Mouse (Mus musculus) adrenal gland, postnatal 36 days (tissue): ENCODE results near the gene Pdcd11. TPM values are rescaled to one million over a fixed set of nuclear protein-coding genes. Genes with fewer than 3 reads are reported as not detected.
"Not testable (repeated sequence)": the region's sequence is repeated elsewhere in the genome, so short reads cannot be mapped to it uniquely, and the experiment has no call there.

ENCODE experiments used
- DNase-seq, 2 experiments: peaks; one replicate each; pipeline ENCODE4 v3.0.0; 2021; ENCODE audit warnings: mixed read lengths in 1 of 2
- total RNA-seq, 2 experiments: library from RNA; stranded (reverse); gene quantifications; 2 replicates each; pipeline ENCODE4 v1.2.3; 2021

Pdcd11 gene
- total RNA-seq, 2 experiments from 2014 or later = 22.1 to 27.9 TPM

DNA sequence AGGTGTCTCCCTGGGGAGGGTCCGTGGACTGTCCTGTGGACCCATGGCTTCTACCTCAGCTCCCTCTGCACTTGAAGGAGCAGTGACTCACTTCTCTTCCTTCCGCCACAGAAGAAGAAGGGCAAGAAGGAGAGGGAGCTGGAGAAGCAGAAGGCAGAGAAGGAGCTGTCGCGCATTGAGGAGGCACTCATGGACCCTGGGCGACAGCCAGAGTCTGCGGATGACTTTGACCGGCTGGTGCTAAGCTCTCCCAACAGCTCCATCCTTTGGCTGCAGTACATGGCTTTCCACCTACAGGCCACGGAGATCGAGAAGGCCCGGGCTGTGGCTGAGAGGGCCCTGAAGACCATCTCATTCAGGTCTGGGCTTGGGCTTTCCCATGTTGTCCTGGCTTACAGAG is 37.6 kb downstream of the Pdcd11 start:
- no peak for DNase-seq

DNA sequence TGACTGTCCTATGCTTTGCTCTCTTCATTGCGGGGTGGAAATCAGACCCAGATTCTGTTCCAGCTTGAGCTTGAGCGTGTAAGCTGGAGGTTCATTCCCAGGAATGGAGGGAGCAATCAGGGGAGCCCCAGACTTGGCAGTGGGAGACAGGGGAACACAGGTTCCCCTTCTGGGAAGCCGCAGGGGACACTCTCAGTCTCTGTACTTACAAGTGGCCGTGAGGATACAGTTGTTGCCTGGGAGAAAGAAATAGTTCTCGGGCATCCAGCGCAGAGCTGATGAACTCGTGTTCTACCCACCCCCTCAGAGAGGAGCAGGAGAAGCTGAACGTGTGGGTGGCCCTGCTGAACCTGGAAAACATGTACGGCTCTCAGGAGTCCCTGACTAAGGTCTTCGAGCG is 38.3 kb downstream of the Pdcd11 start:
- no peak for DNase-seq

DNA sequence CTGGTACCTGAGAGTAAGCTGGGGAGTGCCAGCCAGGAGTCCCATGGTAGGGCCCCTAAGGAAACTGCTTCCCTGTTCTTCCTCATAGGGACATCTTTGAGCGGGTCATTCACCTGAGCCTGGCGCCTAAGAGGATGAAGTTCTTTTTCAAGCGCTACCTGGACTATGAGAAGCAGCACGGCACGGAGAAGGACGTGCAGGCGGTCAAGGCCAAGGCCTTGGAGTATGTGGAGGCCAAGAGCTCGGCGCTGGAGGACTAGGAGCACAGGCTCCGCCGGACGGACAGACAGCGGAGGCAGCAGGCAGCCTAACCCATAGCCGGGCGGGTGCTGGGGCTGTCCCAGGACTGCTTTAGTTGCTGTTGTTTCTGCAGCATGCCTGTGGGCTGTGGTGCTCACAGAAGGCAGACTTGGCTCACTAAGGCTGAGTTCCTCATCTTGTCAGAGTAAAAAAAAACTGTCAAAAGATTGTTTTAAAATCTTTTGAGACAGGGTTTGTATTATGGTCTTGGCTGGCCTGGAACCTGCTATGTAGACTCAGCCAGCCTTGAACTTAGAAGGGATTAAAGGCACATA is 40.1 kb downstream of the Pdcd11 start:
- DNase-seq = peak; percentile 39 to 44

DNA sequence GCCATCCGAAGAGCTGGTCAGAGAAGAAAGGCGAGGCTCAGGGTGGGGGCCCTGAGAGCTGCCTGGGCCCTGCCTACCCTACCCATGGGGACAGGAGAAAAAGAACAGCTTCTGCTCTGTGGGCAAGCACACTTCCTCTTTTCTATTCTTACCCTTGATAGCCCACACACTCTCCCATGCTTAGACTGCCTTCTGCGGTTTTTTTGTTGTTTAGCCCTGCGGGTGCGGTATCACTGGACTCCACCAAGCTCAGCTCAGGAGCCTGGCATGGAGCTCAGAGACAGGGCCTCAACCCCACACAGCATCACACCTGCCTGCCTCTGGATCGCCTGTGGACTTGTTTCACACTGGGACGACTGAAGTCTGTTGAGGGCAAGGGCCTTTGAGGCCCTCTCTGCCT is 42.6 kb downstream of the Pdcd11 start:
- DNase-seq = no peak

DNA sequence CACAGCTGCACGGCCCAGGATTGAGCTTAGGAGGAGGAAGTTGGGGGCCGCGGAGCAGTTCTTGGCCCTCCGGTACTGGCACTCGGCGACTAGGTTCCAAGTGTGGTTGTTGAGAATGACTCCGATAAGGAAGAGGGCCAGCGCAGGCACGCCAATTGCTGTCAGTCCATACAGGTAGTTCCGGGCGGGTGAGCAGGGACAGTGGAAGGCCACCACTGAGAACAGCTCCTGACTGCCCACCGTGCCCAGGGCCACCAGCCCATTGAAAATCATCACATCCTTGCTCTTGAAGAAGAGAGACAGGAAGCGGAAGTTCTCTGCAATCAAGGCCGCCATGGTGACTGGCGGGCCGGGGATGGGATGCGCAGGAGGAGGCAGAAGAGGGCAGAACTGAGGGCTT is 45.0 kb downstream of the Pdcd11 start:
- no peak for DNase-seq

DNA sequence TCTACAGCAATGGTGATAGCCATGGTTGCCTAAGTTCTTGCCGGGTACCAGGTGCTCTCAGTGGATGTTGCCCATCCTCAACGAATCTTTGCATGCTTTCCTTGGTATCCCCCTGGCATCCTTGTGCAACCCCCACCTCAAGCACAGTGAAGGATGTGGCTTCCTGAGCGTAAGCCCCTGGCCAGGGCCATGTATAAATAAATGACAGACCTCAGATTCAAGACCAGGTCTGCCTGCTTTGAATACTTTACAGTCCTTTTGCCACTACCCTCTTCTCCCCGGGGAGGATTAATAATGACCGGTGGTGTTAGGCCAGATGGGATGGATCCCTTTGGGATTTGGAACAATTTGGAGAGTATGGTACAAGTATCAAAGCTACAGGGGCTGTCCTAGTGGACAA is 45.6 kb downstream of the Pdcd11 start:
- DNase-seq = no peak

DNA sequence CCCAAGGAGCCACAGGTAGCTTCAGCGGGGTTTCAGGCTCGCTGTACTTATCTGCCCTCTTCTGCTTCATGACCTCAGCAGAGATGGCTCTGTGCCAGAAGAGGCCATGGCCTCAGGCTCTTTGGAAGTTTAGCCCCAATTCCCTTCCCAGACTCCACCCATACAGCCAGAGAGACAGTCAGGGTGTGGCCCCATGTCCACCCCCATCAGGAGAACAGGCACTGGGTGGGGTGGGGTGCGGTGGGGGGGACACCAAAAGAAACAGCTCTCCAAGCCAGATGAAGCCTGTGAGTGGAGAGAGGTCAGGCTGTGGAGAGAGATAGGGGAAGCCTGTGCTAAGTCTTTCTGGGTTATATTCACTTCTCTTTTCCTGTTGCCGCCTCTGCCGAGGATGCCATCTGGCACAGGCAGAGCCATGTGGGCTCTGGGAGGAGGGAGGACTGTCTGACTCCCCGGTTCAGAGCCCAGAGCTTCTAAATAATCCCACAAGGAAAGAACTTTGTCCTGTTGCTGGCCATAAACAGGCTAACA is 46.5 kb downstream of the Pdcd11 start:
- DNase-seq = peak; percentile 61 to 75

DNA sequence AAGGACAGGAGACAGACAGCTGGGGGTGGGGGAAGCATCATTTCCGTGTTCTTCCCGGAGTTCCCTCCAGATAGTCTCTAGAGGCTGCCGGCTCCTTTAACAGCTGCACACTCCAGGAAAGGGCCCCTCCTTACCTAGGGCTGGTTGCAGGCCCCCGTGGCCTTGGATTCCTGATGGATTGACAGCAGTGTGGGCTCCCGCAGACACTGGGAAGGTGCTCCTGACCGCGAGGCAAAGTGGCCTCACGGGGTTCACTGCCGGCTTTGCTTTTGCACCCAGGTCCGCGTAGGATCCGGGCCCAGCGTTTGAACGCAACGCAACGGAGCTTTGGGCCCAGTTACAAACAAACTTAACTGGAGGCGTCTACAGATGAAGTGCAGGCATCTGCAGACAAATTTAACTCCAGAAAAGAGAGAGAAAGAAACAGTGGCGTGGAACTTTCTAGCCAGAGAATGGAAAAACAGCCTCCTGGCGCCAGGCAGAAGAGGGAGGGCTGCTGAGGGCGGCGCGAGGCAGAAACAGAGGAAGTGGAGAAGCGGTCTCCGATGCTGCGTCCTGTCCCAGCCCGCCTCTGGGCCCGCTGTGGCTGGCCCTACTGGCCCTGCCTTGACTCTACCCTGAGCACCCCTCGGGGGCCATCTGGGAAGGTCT is 47.3 kb downstream of the Pdcd11 start, which contains the start of gene Calhm2:
Gene Calhm2, minus strand, starts transcription at position 524 of the 651 bp plus-strand sequence.
- DNase-seq = peak; percentile 62 to 73

DNA sequence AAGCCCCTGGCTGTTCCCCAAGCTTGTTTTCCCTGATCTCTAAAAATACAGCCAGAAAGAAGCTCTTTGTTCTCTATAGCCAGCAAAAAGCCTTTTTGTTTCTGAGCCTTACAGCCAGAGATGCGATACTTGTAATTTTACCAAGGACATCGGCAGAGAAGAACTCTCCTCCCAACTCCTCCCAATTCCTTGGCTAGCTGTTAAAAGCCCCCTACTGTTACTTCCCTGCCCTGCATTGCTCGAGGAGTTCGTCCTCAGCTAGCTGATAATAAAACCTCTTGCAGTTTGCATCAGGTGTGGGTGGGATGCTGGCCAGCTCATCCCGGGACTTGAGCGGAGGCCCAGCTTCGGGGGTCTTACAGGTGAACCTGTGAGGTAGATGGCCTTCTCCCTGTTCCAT is 49.0 kb downstream of the Pdcd11 start:
- DNase-seq = not testable (repeated sequence)

DNA sequence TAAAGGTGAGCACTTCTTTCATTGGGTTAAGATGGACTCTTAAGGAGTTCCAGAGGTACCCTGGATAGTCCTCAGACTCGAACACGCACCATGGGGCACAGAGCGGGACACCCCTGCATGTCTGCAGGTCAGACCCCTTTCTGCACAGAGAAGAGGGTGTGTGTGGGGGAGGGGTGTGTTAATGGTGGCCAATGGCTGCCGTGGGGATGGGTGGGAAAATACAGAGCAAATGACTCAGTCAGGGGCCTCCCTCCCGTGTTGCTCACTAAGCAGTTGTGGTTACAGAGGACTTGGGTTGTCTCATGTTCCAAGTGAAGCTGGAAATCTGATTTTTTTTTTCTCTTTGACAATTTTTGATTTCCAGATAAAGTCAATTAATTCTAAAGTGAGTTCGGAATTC is 51.9 kb downstream of the Pdcd11 start:
- DNase-seq = no peak

DNA sequence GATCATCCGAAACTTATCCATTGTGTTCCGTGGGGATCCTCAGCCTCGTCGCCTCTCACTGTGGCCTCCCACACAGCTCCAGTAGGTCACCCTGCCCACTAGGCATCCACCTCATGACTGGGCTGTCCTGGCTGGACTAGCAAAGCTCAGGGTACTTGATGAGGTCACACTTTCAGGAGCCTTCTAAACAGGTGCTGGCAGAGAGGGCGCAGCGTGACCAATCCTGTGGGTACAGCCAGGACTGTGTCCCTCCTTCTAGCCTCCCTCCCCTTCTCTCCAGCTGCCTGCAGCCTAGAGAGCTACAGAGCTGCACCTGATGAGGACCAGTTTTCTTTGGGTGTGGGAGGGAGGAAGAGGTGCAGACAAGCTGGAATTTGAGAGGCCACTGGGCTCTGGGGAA is 53.6 kb downstream of the Pdcd11 start, which contains the start of gene Calhm1:
Gene Calhm1, minus strand, starts transcription at position 101 of the 400 bp plus-strand sequence.
- no peak for DNase-seq

DNA sequence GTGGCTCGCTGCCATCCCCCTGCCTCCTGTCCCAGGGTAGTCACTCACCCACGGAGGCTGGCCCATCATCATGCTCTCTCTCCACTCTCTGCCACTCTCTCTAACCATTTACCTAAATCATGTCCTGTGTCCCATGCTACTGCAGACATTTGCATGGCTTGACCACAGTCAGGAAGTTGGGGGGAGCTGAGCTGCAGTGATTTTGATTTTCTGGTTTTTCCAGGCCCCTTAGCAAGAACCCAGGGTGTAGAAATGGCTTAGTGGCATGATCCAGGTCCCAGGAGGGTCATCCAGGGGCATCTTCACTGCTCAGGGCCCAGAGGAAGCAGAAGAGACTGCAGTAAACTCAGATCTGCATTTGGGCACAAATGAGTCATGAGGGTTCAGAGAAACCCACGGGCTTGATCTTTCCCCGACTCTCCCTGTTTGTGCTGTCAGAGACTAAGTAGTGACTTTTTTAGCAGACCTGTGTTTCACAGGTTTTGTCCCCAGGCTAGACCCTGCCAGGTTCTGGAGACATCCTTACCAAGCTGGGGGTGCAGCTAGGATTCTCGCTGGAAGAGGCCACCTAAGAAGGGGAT is 57.8 kb downstream of the Pdcd11 start:
- DNase-seq = no peak

DNA sequence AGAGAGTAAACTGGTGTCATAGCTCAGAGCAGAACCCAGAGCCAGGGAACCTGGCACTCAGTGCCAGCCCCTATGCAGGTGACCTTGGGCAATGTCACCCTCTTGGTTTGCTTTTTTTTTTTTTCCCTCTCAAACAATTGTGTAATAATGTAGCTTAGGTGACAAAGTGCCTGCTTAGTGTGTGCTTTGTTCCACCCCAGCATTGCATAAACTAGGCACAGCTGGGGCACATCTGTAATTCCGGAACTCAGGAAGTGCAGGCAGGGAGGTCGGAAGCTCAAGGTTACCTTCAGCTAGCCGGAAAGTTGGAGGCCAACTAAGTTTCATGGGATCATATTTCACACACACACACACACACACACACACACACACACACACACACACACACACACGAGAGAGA is 59.3 kb downstream of the Pdcd11 start:
- peak in 1 of 2 experiments; percentile 39 for DNase-seq

DNA sequence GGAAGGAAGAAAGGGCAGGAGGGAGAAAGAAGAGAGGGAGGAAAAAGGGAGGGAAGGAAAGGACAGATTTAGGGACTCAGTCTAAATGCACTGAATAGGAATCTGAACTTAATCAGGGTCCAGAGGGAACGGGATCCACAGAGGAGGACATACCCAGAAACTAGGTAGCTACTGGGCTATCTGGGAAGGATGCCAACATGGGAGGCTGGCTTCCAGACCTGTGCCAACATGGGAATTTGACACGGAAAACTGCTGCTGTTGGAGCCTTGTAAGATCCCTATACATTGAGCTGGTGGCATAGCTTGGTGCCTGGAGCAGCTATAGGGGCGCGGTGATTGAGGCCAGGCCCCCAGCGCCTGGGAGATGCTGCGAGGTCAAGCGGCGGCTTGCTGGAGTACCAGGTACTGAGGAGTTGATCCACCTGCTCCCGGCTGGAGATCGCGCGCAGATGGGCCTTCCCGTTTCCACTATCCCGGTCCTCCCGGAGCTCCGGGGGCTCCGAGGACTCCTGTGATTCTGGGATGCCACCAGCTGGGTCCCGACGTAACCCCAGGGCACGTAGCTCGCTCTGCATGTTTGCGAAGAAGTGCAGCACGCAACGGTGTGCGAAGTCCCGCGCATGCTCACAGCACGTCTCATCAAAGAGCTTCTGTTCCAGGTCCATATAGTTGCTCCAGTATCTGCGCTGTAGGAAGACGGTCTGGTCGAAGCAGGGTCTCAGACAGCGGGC is 60.9 kb downstream of the Pdcd11 start:
- DNase-seq = no peak

DNA sequence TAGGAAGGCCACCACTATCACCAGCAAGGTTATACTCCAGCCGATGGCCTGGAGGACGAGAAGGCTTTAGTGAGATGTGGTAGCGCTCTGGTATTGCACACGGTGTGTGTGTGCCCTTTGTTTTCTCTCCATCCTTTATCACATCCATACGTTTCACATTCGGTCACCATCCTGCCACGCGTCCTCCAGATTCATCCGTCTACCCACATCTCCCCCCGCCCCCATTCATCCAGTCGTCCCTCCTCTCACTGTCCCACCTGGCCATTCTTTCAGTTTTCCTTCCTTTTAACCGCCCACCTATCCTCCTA is 61.4 kb downstream of the Pdcd11 start:
- DNase-seq = no peak

DNA sequence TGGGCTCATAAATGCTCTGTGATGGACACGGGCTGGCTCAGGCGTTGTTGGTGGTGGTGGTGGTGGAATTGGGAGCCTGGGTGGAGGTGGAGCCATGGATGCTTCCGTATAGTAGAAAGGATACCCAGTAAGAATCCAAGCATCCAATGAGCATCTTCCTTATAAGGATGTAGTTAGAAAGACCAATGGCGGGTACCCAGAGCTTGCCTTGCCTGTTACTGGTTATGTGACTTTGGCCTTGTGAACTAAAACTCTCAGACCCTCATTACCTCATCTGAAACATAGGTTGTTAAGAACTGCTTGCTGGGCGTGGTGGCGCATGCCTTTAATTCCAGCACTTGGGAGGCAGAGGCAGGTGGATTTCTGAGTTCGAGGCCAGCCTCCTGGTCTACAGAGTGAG is 63.2 kb downstream of the Pdcd11 start:
- DNase-seq = no peak

DNA sequence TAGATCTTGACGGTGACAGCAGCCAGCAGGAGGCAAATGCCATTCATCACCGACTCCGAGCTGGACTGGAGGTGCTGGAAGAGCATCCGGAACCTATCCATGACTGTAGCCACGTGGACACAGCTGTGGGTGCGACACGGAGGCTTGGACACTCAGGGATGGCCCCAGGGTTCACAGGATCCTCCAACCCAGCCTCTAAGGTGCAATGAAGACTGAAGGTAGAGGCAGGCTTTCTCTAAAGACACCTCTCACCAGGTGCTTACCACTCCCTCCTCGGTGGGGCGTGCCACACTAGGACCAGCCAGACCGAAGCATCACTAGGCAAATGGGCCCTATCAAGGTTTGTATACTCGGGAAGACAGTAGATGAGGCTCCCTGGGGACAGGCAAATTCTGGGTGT is 67.1 kb downstream of the Pdcd11 start, which contains the start of gene Calhm3:
Gene Calhm3, minus strand, starts transcription at position 101 of the 400 bp plus-strand sequence.
- DNase-seq = no peak

DNA sequence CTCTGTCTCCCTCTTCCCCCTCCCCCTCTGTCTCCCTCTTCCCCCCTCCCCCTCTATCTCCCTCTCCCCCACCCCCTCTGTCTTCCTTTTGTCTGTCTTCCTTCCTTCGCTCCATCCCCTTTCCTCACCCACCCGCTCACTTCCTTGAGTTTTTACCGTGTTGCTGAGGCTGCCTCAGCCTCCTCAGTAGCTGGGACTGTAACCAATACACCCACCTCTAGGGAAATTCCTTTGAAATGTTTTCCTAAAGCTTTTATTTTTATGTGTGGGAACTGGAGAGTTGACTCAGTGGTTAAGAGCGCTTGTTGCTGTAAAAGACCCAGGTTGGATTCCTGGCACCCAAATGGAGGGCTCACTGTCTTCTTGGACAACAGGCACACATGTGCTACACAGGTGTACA is 71.1 kb downstream of the Pdcd11 start:
- DNase-seq = no peak

DNA sequence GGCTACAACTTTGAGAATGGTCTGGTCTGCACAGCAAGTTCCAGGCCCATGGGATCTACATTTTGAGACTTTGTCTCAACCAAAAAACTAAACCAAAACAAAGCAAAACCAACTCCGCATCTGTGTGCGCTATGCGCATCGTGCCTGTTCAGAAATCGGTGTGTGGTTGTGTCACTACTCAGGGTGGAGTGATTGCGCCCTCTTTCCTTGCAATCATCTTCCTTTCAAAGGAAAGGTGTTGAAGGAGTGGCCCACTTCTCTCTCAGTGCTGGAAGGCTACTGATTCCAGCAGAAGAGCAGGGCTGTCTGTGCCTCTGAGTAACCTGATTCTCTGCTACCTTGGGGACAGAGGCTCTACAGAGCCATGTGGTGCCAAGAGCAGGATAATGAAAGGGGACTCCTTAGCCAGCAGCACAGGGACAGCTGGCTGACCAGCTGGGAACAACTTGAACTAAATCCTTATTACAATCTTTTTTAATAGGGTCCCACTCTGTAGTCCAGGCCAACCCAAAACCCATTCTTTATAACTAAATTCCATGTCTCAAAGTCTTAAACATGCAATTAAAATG is 72.7 kb downstream of the Pdcd11 start:
- DNase-seq = no peak

DNA sequence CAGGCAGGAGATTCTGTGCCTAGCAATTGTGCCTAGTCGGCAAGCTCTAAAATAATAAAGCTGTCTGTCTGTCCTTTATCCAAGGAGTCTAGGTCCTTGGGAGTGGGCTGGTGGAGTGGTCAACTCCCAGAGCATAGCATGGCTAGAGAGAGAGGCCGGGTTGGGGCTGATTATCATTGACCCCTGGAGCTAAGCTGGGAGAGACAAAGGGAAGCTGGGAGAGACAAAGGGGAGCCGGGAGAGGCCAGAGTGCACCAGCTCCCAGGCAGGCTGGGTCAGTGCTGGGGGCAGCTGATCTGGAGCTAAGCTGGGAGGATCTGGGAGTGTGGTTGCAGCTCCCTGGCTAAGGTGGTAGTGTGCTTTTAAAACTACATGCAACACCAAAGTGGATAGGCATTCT is 76.2 kb downstream of the Pdcd11 start:
- no peak for DNase-seq

DNA sequence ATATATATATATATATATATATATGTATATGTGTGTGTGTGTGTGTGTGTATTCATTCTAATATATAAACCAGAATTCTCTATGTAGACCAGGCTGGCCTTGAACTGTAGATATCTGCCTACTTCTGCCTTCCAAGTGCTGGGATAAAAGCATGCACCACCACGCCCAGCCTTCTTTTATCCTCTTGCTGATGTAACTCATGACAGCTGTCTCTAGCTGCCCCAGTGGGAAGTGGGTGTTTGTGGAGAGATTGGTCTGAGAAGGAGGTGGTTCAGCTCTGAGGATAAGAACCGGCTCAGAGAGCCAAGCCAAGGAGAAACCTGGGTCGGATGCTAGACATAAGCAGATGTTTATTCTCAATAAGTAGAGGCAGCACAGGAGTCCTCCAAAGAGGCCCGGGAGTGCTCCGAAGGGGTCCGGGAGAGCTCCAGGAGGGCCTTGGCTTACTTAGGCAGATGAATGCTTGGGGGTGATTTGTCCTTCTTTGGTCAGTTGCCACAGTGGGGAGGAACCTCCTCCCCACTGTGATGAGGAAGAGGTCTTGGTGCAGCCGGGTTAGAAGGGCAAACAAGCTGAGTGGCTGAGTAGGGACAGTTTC is 77.1 kb downstream of the Pdcd11 start:
- no peak for DNase-seq

DNA sequence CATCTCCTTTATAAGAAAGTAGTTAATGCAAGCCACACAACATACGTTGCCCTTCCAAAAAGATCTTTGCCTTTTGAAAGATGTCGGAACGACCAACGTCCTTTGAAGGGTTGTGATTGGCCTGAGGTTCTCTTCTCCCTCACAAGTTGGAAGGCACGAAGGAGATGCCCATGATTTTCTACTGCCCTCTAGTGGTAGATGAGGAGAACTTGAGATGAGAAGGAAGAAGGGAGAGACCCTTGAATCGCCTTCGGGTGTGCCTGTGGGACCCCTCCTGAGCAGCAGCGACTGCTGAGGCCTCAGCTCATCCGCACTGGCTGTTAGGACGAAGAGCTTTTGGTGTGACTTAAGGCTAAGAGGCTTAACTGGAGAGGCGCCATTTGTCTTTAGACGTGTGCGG is 77.7 kb downstream of the Pdcd11 start:
- DNase-seq = peak in 1 of 2 experiments; percentile 22
